Mouse (Mus musculus): Measurements from ENCODE around the gene Arrdc4. TPM values are rescaled to one million over a fixed set of nuclear protein-coding genes. Genes with fewer than 3 reads are reported as not detected.

Gene Arrdc4
- polyA plus RNA-seq, 1 experiment: 5.4 TPM

- Histone ChIP-seq H3K27ac (ENCODE audit: insufficient read depth, low read length) (no peak overlapping the region), H3K4me1 (ENCODE audit: control insufficient read depth, insufficient read depth, low read length) (0 out of 2 replicates have a peak, but pooled peaks cover 1% of the 10 kb centered on the region), H3K4me3 (ENCODE audit: insufficient read depth, low read length) (no peak overlapping the region)
- TF ChIP-seq POLR2A (IDR thresholded peaks at IDR 0.05; ENCODE audit: extremely low read depth, insufficient read depth, low read length): no peak
- no peak for TF ChIP-seq CTCF (IDR thresholded peaks at IDR 0.05; ENCODE audit: extremely low read depth, insufficient read depth, low read length)
Measured at GRCm38 (mm10) chr7:68716926-68717325, 32.1 kb downstream of the Arrdc4 start.

- H3K4me3 ChIP-seq (ENCODE audit: insufficient read depth, low read length): no peak overlapping the region
- no peak overlapping the region for H3K27ac ChIP-seq (ENCODE audit: insufficient read depth, low read length)
- no peaks in the 10 kb centered on the region for H3K4me1 ChIP-seq (ENCODE audit: control insufficient read depth, insufficient read depth, low read length)
- TF ChIP-seq CTCF (IDR thresholded peaks at IDR 0.05; ENCODE audit: extremely low read depth, insufficient read depth, low read length) (no peak), POLR2A (IDR thresholded peaks at IDR 0.05; ENCODE audit: extremely low read depth, insufficient read depth, low read length) (no peak)
Measured at GRCm38 (mm10) chr7:68712928-68713327, 36.1 kb downstream of the Arrdc4 start.

GRCm38 (mm10) chr7:68712425-68712824 is 36.6 kb downstream of the Arrdc4 start:
- H3K4me3 ChIP-seq (ENCODE audit: insufficient read depth, low read length): no peak overlapping the region
- TF ChIP-seq POLR2A (IDR thresholded peaks at IDR 0.05; ENCODE audit: extremely low read depth, insufficient read depth, low read length) (no peak), CTCF (IDR thresholded peaks at IDR 0.05; ENCODE audit: extremely low read depth, insufficient read depth, low read length) (no peak)
- H3K4me1 ChIP-seq (ENCODE audit: control insufficient read depth, insufficient read depth, low read length): no peaks in the 10 kb centered on the region
- H3K27ac ChIP-seq (ENCODE audit: insufficient read depth, low read length): no peak overlapping the region

GRCm38 (mm10) chr7:68709319-68709573 is 39.8 kb downstream of the Arrdc4 start:
- Histone ChIP-seq H3K4me1 (ENCODE audit: control insufficient read depth, insufficient read depth, low read length) (no peaks in the 10 kb centered on the region), H3K27ac (ENCODE audit: insufficient read depth, low read length) (no peak overlapping the region), H3K4me3 (ENCODE audit: insufficient read depth, low read length) (no peak overlapping the region)
- TF ChIP-seq CTCF (IDR thresholded peaks at IDR 0.05; ENCODE audit: extremely low read depth, insufficient read depth, low read length): no peak

- Histone ChIP-seq H3K4me3 (ENCODE audit: insufficient read depth, low read length) (no peak overlapping the region), H3K4me1 (ENCODE audit: control insufficient read depth, insufficient read depth, low read length) (no peaks in the 10 kb centered on the region), H3K27ac (ENCODE audit: insufficient read depth, low read length) (no peak overlapping the region)
- no peak for TF ChIP-seq CTCF (IDR thresholded peaks at IDR 0.05; ENCODE audit: extremely low read depth, insufficient read depth, low read length)
- no peak for TF ChIP-seq POLR2A (IDR thresholded peaks at IDR 0.05; ENCODE audit: extremely low read depth, insufficient read depth, low read length)
Measured at GRCm38 (mm10) chr7:68708563-68709318, 40.3 kb downstream of the Arrdc4 start.

- H3K4me1 ChIP-seq (ENCODE audit: control insufficient read depth, insufficient read depth, low read length): no peaks in the 10 kb centered on the region
- TF ChIP-seq CTCF (IDR thresholded peaks at IDR 0.05; ENCODE audit: extremely low read depth, insufficient read depth, low read length) (no peak), POLR2A (IDR thresholded peaks at IDR 0.05; ENCODE audit: extremely low read depth, insufficient read depth, low read length) (no peak)
- no peak overlapping the region for H3K4me3 ChIP-seq (ENCODE audit: insufficient read depth, low read length)
- no peak overlapping the region for H3K27ac ChIP-seq (ENCODE audit: insufficient read depth, low read length)
Measured at GRCm38 (mm10) chr7:68705162-68705561, 43.9 kb downstream of the Arrdc4 start.

GRCm38 (mm10) chr7:68697313-68697712 is 51.7 kb downstream of the Arrdc4 start:
- Histone ChIP-seq H3K4me3 (ENCODE audit: insufficient read depth, low read length) (no peak overlapping the region), H3K27ac (ENCODE audit: insufficient read depth, low read length) (no peak overlapping the region), H3K4me1 (ENCODE audit: control insufficient read depth, insufficient read depth, low read length) (no peaks in the 10 kb centered on the region)
- no peak for TF ChIP-seq CTCF (IDR thresholded peaks at IDR 0.05; ENCODE audit: extremely low read depth, insufficient read depth, low read length)
- no peak for TF ChIP-seq POLR2A (IDR thresholded peaks at IDR 0.05; ENCODE audit: extremely low read depth, insufficient read depth, low read length)

DNA sequence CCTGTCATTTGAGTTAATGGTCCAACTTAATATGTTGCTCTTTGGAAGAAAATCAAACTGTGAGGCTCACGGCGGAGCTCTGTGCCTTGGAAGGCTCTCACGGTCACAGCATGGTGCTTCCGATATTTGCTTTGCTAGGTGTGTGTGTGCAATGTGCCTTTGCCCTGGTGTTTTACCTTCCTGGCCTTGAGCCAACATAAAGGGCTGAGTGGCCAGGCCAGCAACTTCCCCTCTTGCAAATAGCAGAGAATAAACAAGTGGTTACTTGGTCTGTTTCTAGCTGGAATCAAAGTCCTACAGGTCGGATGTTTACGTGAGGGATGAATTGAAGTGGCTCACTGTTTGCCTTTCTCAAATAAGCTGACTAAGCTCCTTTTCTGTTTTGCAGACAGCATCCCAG is 52.1 kb downstream of the Arrdc4 start:
- H3K4me3 ChIP-seq (ENCODE audit: insufficient read depth, low read length): no peak overlapping the region
- TF ChIP-seq POLR2A (IDR thresholded peaks at IDR 0.05; ENCODE audit: extremely low read depth, insufficient read depth, low read length): no peak
- TF ChIP-seq CTCF (IDR thresholded peaks at IDR 0.05; ENCODE audit: extremely low read depth, insufficient read depth, low read length): no peak
- no peak overlapping the region for H3K27ac ChIP-seq (ENCODE audit: insufficient read depth, low read length)
- H3K4me1 ChIP-seq (ENCODE audit: control insufficient read depth, insufficient read depth, low read length): no peaks in the 10 kb centered on the region

GRCm38 (mm10) chr7:68696446-68696845 is 52.6 kb downstream of the Arrdc4 start:
- no peak overlapping the region for H3K27ac ChIP-seq (ENCODE audit: insufficient read depth, low read length)
- H3K4me3 ChIP-seq (ENCODE audit: insufficient read depth, low read length): no peak overlapping the region
- TF ChIP-seq CTCF (IDR thresholded peaks at IDR 0.05; ENCODE audit: extremely low read depth, insufficient read depth, low read length) (no peak), POLR2A (IDR thresholded peaks at IDR 0.05; ENCODE audit: extremely low read depth, insufficient read depth, low read length) (no peak)
- H3K4me1 ChIP-seq (ENCODE audit: control insufficient read depth, insufficient read depth, low read length): no peaks in the 10 kb centered on the region

GRCm38 (mm10) chr7:68692731-68693130 is 56.3 kb downstream of the Arrdc4 start:
- no peak overlapping the region for H3K27ac ChIP-seq (ENCODE audit: insufficient read depth, low read length)
- no peaks in the 10 kb centered on the region for H3K4me1 ChIP-seq (ENCODE audit: control insufficient read depth, insufficient read depth, low read length)
- TF ChIP-seq POLR2A (IDR thresholded peaks at IDR 0.05; ENCODE audit: extremely low read depth, insufficient read depth, low read length) (no peak), CTCF (IDR thresholded peaks at IDR 0.05; ENCODE audit: extremely low read depth, insufficient read depth, low read length) (no peak)
- H3K4me3 ChIP-seq (ENCODE audit: insufficient read depth, low read length): no peak overlapping the region

All from cortical plate, adult 2 months (tissue).